Mouse (Mus musculus) kidney, embryonic 14.5 days (tissue): Measurements from ENCODE around the gene Smarcal1. TPM values are rescaled to one million over a fixed set of nuclear protein-coding genes. Genes with fewer than 3 reads are reported as not detected.

Experiments used
- ATAC-seq: fragments of 200-750 bp; cut with Nextera tagmentation; 2 replicates; pipeline ENCODE4 v1.8.0; 2017; ENCODE audit warnings: moderate number of reproducible peaks, mild to moderate bottlenecking, moderate TSS enrichment, moderate library complexity; ENCODE audit not compliant: low FRiP score, low TSS enrichment
- H3K27ac ChIP-seq: fragments of 300-500 bp; sonication (generic); 2 replicates; pipeline ENCODE4 v1.5.1; 2014; ENCODE audit warnings: low read depth, mild to moderate bottlenecking, low read length, moderate library complexity, mixed read lengths
- H3K27me3 ChIP-seq: fragments of 300-500 bp; sonication (generic); 2 replicates; pipeline ENCODE4 v1.6.1; 2014; ENCODE audit warnings: mild to moderate bottlenecking, low read length; ENCODE audit not compliant: control insufficient read depth, insufficient read depth
- H3K36me3 ChIP-seq: fragments of 300-500 bp; sonication (generic); 2 replicates; pipeline ENCODE4 v1.6.1; 2014; ENCODE audit warnings: low read length, mixed read lengths; ENCODE audit not compliant: control insufficient read depth, insufficient read depth
- H3K4me1 ChIP-seq: fragments of 300-500 bp; sonication (generic); 2 replicates; pipeline ENCODE4 v1.6.1; 2014; ENCODE audit warnings: low read length, mixed read lengths; ENCODE audit not compliant: control insufficient read depth, insufficient read depth
- H3K4me2 ChIP-seq: fragments of 300-500 bp; sonication (generic); replicated peaks from 2 replicates; pipeline ENCODE4 v1.6.1; 2014; ENCODE audit warnings: low read depth, mild to moderate bottlenecking, low read length
- H3K4me3 ChIP-seq: fragments of 300-500 bp; sonication (generic); 2 replicates; pipeline ENCODE4 v1.5.1; 2014; ENCODE audit warnings: mild to moderate bottlenecking, low read length
- H3K9ac ChIP-seq: fragments of 300-500 bp; sonication (generic); 2 replicates; pipeline ENCODE4 v1.6.1; 2014; ENCODE audit warnings: low read depth, mild to moderate bottlenecking, low read length, moderate library complexity
- H3K9me3 ChIP-seq: fragments of 300-500 bp; sonication (generic); 2 replicates; pipeline ENCODE4 v1.6.1; 2016; ENCODE audit warnings: low read length; ENCODE audit not compliant: control insufficient read depth
- WGBS: fragments of 180-500 bp; shearing (Covaris S2); extraction: QIAGEN DNeasy Blood & Tissue Kit; methylation state at CpG from one replicate; pipeline ENCODE4 v1.1.7; 2014; 5-methylcytosine and 5-hydroxymethylcytosine counted together
- polyA plus RNA-seq: library from polyadenylated mRNA; unstranded; fragments of >200 nt; fragmentation: Nextera tagmentation; extraction: Ambion mirVana; gene quantifications from 2 replicates; pipeline ENCODE4 v1.2.1, GENCODE M21; 2014

Gene Smarcal1
- polyA plus RNA-seq, 1 experiment from 2014 or later, result 24.4 TPM

DNA sequence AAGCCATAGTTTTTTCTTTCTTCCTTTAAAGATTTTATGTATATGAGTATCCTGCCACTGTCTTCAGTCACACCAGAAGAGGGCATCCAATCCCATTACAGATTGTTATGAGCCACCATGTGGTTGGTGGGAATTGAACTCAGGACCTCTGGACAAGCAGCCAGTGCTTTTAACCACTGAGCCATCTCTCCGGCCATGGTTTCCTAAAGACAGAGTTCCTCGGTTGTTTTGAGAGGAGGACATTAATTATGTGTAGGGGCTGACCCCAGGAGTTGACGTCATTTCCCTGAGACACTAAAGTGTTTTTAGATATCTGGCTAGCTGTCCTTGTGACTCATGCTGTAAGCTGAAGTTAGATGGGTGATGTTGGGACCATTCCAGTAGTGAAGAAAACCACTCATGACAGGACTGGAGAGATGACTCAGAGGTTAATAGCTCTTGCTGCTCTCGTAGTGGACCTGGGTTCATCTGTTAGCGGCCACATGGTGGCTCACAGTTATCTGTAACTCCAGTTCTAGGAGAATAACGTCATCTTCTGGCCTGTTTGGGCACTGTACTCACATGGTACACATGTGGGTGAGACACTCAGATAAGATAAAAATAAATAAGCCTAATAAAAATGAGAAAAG is 18.6 kb upstream of the Smarcal1 start:
- no peak overlapping the region for H3K9ac ChIP-seq
- H3K36me3 ChIP-seq, result no peaks in the 10 kb centered on the region
- H3K4me2 ChIP-seq, result no peak overlapping the region
- no peaks in the 10 kb centered on the region for H3K9me3 ChIP-seq
- H3K4me1 ChIP-seq, result no peaks in the 10 kb centered on the region
- H3K27ac ChIP-seq, result no peak overlapping the region
- no peaks in the 10 kb centered on the region for H3K27me3 ChIP-seq
- WGBS, result 62% methylated on average over 6 of the region's 6 CpGs
- ATAC-seq, result no peak
- H3K4me3 ChIP-seq, result no peak overlapping the region

- no peak overlapping the region for H3K4me2 ChIP-seq
- no peak for ATAC-seq
- WGBS, result 41% methylated on average over 9 of the region's 9 CpGs
- H3K9ac ChIP-seq, result no peak overlapping the region
- H3K27ac ChIP-seq, result no peak overlapping the region
- no peak overlapping the region for H3K4me3 ChIP-seq
- H3K4me1 ChIP-seq, result no peaks in the 10 kb centered on the region
- H3K36me3 ChIP-seq, result no peaks in the 10 kb centered on the region
- H3K27me3 ChIP-seq, result no peaks in the 10 kb centered on the region
- H3K9me3 ChIP-seq, result no peaks in the 10 kb centered on the region
Measured at GRCm38 (mm10) chr1:72567056-72567455, 16.0 kb upstream of the Smarcal1 start.

- Histone ChIP-seq H3K4me3 (no peak overlapping the region), H3K27ac (no peak overlapping the region), H3K4me1 (no peaks in the 10 kb centered on the region), H3K4me2 (no peak overlapping the region), H3K27me3 (no peaks in the 10 kb centered on the region), H3K9me3 (no peaks in the 10 kb centered on the region), H3K36me3 (no peaks in the 10 kb centered on the region), H3K9ac (no peak overlapping the region)
- no peak for ATAC-seq
- WGBS, result 93% methylated on average over 8 of the region's 8 CpGs
Measured at GRCm38 (mm10) chr1:72568725-72569124, 14.3 kb upstream of the Smarcal1 start.

DNA sequence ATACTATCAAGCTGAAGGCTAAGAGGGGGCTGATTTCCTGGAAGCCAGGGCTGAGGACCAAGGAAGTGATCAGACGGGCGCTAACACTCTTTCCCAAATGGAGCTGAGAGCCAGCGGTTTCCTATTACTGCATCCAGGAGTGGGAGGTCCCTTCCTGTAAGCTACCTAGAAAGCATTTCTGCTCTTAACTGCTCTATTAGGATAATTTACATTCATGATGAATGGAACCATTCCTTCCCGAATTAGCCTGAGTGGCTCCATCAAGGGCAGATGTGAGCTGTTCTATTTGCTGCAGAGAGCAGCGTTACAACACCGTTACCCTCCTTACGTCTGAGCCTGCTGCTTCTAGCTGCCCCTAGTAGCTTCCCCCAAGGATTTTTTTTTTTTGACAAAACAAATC is 9.0 kb upstream of the Smarcal1 start:
- Histone ChIP-seq H3K4me1 (peaks cover 14% of the 10 kb centered on the region), H3K9ac (no peak overlapping the region), H3K4me2 (no peak overlapping the region), H3K27ac (no peak overlapping the region), H3K36me3 (no peaks in the 10 kb centered on the region), H3K27me3 (peaks cover 7% of the 10 kb centered on the region; the same call in 1 of the 2 replicates), H3K9me3 (no peaks in the 10 kb centered on the region), H3K4me3 (no peak overlapping the region)
- WGBS, result 28% methylated on average over 7 of the region's 7 CpGs
- ATAC-seq, result no peak

- Histone ChIP-seq H3K4me2 (no peak overlapping the region), H3K4me1 (peaks cover 14% of the 10 kb centered on the region), H3K9me3 (no peaks in the 10 kb centered on the region), H3K4me3 (no peak overlapping the region), H3K36me3 (no peaks in the 10 kb centered on the region), H3K27ac (no peak overlapping the region), H3K27me3 (peaks cover 7% of the 10 kb centered on the region; the same call in 1 of the 2 replicates), H3K9ac (no peak overlapping the region)
- no peak for ATAC-seq
- WGBS, result 55% methylated on average over 7 of the region's 7 CpGs
Measured at GRCm38 (mm10) chr1:72574608-72575007, 8.4 kb upstream of the Smarcal1 start.

GRCm38 (mm10) chr1:72575121-72575520 is 7.9 kb upstream of the Smarcal1 start:
- H3K4me3 ChIP-seq, result no peak overlapping the region
- peaks cover 14% of the 10 kb centered on the region for H3K4me1 ChIP-seq
- H3K4me2 ChIP-seq, result no peak overlapping the region
- peaks cover 7% of the 10 kb centered on the region; the same call in 1 of the 2 replicates for H3K27me3 ChIP-seq
- no peak for ATAC-seq
- no peaks in the 10 kb centered on the region for H3K36me3 ChIP-seq
- no peak overlapping the region for H3K27ac ChIP-seq
- 50% methylated on average over 4 of the region's 4 CpGs for WGBS
- H3K9me3 ChIP-seq, result no peaks in the 10 kb centered on the region
- no peak overlapping the region for H3K9ac ChIP-seq

- Histone ChIP-seq H3K36me3 (no peaks in the 10 kb centered on the region), H3K27me3 (peaks cover 7% of the 10 kb centered on the region; the same call in 1 of the 2 replicates), H3K9me3 (no peaks in the 10 kb centered on the region), H3K4me2 (peak overlapping the region; percentile 21; the same call in 1 of the 2 replicates), H3K4me1 (peaks cover 14% of the 10 kb centered on the region), H3K9ac (peak overlapping the region; percentile 23; the same call in 1 of the 2 replicates), H3K4me3 (peak overlapping the region; percentile 7; the same call in 1 of the 2 replicates), H3K27ac (no peak overlapping the region)
- WGBS, result 2% methylated on average over 12 of the region's 12 CpGs
- ATAC-seq, result no peak; the same call in 1 of the 2 replicates
Measured at GRCm38 (mm10) chr1:72577481-72577922, 5.5 kb upstream of the Smarcal1 start.

DNA sequence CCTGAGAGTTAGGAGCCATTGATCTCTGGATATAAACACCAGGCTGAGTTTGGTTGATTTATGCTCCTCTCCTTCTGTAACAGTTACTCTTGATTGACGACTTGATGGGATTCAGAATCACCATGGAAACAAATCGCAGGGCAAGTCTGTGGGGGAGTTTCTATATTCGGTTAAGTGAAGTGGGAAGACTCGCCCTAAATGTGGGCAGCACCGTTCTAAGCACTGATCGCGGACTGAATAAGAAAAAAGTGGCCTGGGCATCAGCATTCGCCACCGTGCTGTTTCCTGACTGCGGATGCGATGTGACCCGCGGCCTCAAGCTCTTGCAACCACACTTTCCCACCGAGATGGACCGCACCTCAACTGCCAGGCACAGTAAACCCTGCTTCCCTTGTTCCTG is 4.7 kb upstream of the Smarcal1 start:
- Histone ChIP-seq H3K4me3 (no peak overlapping the region), H3K4me2 (peak overlapping the region; percentile 21; the same call in 1 of the 2 replicates)

DNA sequence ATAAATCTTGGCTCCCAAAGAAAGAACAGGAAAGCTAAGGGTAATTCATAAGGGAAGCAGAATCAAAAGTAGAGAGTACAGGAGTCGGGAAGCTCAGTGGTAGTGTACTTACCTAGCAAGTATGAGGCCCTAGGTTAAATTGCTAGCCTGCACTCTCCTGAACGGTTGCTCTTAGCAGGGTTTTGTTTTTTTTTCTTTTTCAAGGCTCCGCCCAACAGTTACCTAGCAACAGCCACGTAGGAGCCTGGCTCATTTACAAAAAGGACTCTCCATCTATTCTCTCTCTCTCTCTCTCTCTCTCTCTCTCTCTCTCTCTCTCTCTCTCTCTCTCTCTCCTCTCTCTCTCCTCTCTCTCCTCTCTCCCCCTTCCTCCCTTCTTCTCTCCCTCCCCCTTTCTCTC is 4.2 kb upstream of the Smarcal1 start:
- H3K27ac ChIP-seq, result no peak overlapping the region
- ATAC-seq, result no peak
- WGBS, result 26% methylated on average over 4 of the region's 4 CpGs

More for the DNA sequence above, 4.7 kb upstream of the Smarcal1 start:
- H3K9me3 ChIP-seq, result no peaks in the 10 kb centered on the region
- peaks cover 14% of the 10 kb centered on the region for H3K4me1 ChIP-seq
- no peak overlapping the region for H3K9ac ChIP-seq
- H3K27me3 ChIP-seq, result peaks cover 7% of the 10 kb centered on the region; the same call in 1 of the 2 replicates
- WGBS, result 22% methylated on average over 15 of the region's 15 CpGs
- no peaks in the 10 kb centered on the region for H3K36me3 ChIP-seq
- H3K27ac ChIP-seq, result no peak overlapping the region
- no peak for ATAC-seq

More for the DNA sequence above, 4.2 kb upstream of the Smarcal1 start:
- H3K9me3 ChIP-seq, result no peaks in the 10 kb centered on the region
- peak overlapping the region; percentile 21; the same call in 1 of the 2 replicates for H3K4me2 ChIP-seq
- H3K27me3 ChIP-seq, result peaks cover 7% of the 10 kb centered on the region; the same call in 1 of the 2 replicates
- no peak overlapping the region for H3K9ac ChIP-seq
- no peaks in the 10 kb centered on the region for H3K36me3 ChIP-seq
- peaks cover 14% of the 10 kb centered on the region for H3K4me1 ChIP-seq
- no peak overlapping the region for H3K4me3 ChIP-seq
